Mouse (Mus musculus) midbrain, embryonic 12.5 days (tissue): ENCODE data around the gene Psmc1. TPM values are rescaled to one million over a fixed set of nuclear protein-coding genes. Genes with fewer than 3 reads are reported as not detected.
A peak's percentile ranks its signal among the peaks of the same experiment; 100 is the strongest.

Experiments used
- ATAC-seq: fragments of 200-750 bp; cut with Nextera tagmentation; 2 replicates; pipeline ENCODE4 v1.8.0; 2017; ENCODE audit warnings: low read depth, moderate TSS enrichment, moderate library complexity; ENCODE audit not compliant: low FRiP score
- H3K27ac ChIP-seq: fragments of 300-500 bp; sonication (generic); replicated peaks from 2 replicates; pipeline ENCODE4 v1.5.1; 2016; ENCODE audit warnings: mild to moderate bottlenecking
- H3K27me3 ChIP-seq: fragments of 300-500 bp; sonication (generic); 2 replicates; pipeline ENCODE4 v1.6.1; 2016; ENCODE audit warnings: mild to moderate bottlenecking
- H3K36me3 ChIP-seq: fragments of 300-500 bp; sonication (generic); 2 replicates; pipeline ENCODE4 v1.6.1; 2016
- H3K4me1 ChIP-seq: fragments of 300-500 bp; sonication (generic); 2 replicates; pipeline ENCODE4 v1.6.1; 2016
- H3K4me2 ChIP-seq: fragments of 300-500 bp; sonication (generic); replicated peaks from 2 replicates; pipeline ENCODE4 v1.6.1; 2016; ENCODE audit warnings: mild to moderate bottlenecking, moderate library complexity
- H3K4me3 ChIP-seq: fragments of 300-500 bp; sonication (generic); 2 replicates; pipeline ENCODE4 v1.5.1; 2016; ENCODE audit warnings: mild to moderate bottlenecking
- H3K9ac ChIP-seq: fragments of 300-500 bp; sonication (generic); replicated peaks from 2 replicates; pipeline ENCODE4 v1.6.1; 2016; ENCODE audit warnings: mild to moderate bottlenecking, moderate library complexity
- H3K9me3 ChIP-seq: fragments of 300-500 bp; sonication (generic); 2 replicates; pipeline ENCODE4 v1.6.1; 2016; ENCODE audit warnings: mild to moderate bottlenecking
- WGBS: fragments of 180-500 bp; shearing (Covaris S2); methylation state at CpG from one replicate; pipeline ENCODE4 v1.1.7; 2016; 5-methylcytosine and 5-hydroxymethylcytosine counted together
- polyA plus RNA-seq: library from polyadenylated mRNA; unstranded; fragments of >200 nt; fragmentation: Nextera tagmentation; extraction: Ambion mirVana; gene quantifications from 2 replicates; pipeline ENCODE4 v1.2.1, GENCODE M21; 2016

Psmc1 gene
- polyA plus RNA-seq, 1 experiment from 2014 or later: 328 TPM

DNA sequence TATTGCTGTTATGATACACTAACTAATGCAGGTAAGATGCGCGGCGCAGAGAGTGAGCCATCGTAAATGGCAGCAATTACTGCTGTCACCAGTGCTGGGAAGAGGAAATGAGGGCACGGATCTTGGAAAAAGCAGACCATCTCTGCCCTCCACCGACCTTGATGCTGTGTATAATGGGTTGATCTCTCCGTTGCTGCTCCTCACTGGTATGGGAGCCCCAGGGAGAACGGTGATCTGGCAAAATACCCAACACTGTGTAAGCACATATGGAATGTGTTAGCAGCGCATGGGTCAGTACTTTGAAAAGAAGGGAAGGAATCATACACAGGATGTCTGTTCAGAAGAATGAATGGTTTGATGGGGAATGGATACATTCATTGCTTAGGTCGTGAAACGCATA, 16.9 kb upstream of the Psmc1 start:
- H3K36me3 ChIP-seq: no peaks in the 10 kb centered on the region
- 85% methylated on average over 11 of the region's 11 CpGs for WGBS
- no peak overlapping the region for H3K9ac ChIP-seq
- no peak overlapping the region for H3K4me2 ChIP-seq
- ATAC-seq: no peak
- no peak overlapping the region for H3K4me3 ChIP-seq
- no peak overlapping the region for H3K27ac ChIP-seq
- no peaks in the 10 kb centered on the region for H3K4me1 ChIP-seq
- no peaks in the 10 kb centered on the region for H3K27me3 ChIP-seq
- no peaks in the 10 kb centered on the region for H3K9me3 ChIP-seq

DNA sequence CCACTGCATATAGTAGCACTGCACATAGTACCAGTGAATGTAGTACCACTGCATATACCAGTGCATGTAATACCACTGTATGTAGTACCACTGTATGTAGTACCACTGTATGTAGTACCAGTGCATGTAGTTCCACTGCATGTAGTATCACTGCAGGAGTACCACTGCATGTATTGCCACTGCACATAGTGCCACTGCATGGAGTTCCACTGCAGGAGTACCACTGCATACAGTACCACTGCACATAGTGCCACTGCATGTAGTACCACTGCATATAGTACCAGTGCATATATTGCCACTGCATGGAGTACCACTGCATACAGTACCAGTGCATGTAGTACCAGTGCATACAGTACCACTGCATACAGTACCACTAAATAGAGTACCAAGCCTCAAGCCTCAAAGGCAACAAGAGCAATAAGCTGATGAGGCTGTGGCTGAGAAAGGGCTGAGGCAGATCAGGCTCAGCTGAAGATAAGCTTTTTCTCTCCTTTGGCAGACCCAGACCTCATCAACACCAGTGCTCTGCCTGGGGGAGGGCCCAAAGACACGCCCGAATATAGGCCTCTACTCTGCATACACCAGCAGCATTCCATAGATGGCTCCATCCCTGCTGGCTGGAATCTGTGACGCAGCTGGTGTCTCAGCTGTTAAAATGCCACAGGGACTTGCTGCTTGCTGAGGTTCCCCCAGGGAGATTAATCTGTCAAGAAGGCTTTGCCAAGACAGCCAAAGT, 9.8 kb upstream of the Psmc1 start:
- H3K9ac ChIP-seq: no peak overlapping the region
- no peak overlapping the region for H3K4me2 ChIP-seq
- no peaks in the 10 kb centered on the region for H3K36me3 ChIP-seq
- WGBS: 53% methylated on average over 3 of the region's 3 CpGs
- H3K9me3 ChIP-seq: no peaks in the 10 kb centered on the region
- H3K27ac ChIP-seq: no peak overlapping the region
- ATAC-seq: peak; percentile 49; the same call in 1 of the 2 replicates
- no peaks in the 10 kb centered on the region; the same call in 1 of the 2 replicates for H3K4me1 ChIP-seq
- H3K27me3 ChIP-seq: peaks cover 6% of the 10 kb centered on the region; the same call in 1 of the 2 replicates
- no peak overlapping the region for H3K4me3 ChIP-seq

DNA sequence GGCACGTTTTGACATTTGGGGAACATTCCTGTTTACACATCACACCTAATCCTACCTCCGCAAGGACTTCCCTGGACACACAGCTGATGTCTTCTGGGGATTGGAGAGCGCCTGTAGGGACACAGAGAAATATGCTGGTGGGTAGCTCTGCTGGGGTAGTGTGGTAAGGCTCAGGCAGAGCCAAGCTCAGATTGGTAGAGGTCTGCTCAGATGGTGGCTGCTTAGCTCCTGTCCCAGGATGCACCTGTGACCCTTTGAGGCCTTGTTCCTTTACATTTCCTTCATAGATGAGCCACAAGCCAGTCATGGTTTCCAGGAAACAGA, 9.3 kb upstream of the Psmc1 start:
- H3K9me3 ChIP-seq: no peaks in the 10 kb centered on the region
- H3K4me2 ChIP-seq: no peak overlapping the region
- WGBS: 53% methylated on average over 3 of the region's 3 CpGs
- no peak overlapping the region for H3K4me3 ChIP-seq
- peaks cover 7% of the 10 kb centered on the region; the same call in 1 of the 2 replicates for H3K27me3 ChIP-seq
- no peak for ATAC-seq
- H3K9ac ChIP-seq: no peak overlapping the region
- no peak overlapping the region for H3K27ac ChIP-seq
- H3K4me1 ChIP-seq: no peaks in the 10 kb centered on the region; the same call in 1 of the 2 replicates
- H3K36me3 ChIP-seq: no peaks in the 10 kb centered on the region

DNA sequence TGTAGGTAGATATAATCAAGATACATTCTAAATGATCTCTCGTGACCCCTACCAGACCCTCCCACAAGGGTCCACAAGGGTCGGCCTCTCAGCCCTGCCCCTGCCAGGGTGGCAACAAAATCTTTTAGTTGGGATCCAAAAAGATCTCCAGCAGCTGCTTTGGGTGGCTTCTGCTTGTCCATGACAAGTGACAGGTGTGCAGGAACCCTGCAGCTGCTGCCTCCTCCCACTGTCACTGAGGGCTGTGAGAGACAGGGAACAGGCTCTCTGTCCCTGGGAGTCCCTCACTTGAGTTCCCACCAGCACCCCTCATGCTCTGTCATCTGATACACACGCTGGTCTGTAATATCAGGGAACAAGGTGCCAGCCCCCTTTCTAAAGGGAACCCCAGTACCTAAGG, 8.3 kb upstream of the Psmc1 start:
- no peak overlapping the region for H3K4me2 ChIP-seq
- no peak for ATAC-seq
- H3K36me3 ChIP-seq: no peaks in the 10 kb centered on the region
- no peaks in the 10 kb centered on the region for H3K9me3 ChIP-seq
- 77% methylated on average over 3 of the region's 3 CpGs for WGBS
- H3K9ac ChIP-seq: no peak overlapping the region
- H3K27me3 ChIP-seq: peaks cover 7% of the 10 kb centered on the region; the same call in 1 of the 2 replicates
- no peaks in the 10 kb centered on the region; the same call in 1 of the 2 replicates for H3K4me1 ChIP-seq
- H3K27ac ChIP-seq: no peak overlapping the region
- H3K4me3 ChIP-seq: no peak overlapping the region

DNA sequence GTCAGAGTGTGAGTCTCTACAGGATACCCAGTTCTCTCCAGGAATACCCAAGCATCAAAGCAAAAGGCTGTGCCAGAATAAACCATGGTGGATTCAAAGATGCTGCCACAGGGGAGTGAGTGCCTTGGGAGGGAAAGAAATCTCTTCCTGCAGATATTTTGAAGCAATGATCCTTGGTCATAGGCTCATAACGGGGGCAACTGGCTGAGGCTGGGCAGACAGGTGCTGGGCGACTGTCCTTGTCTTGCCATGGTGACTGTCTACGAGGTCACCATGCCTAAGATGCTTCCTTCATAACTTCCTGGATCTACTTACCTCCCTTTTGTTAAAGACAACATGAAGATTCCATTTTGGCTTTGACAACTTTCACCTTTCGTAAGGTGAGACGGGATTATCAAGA, 5.4 kb upstream of the Psmc1 start:
- ATAC-seq: no peak
- H3K36me3 ChIP-seq: no peaks in the 10 kb centered on the region
- no peaks in the 10 kb centered on the region; the same call in 1 of the 2 replicates for H3K4me1 ChIP-seq
- no peak overlapping the region for H3K4me2 ChIP-seq
- 90% methylated on average over 5 of the region's 5 CpGs for WGBS
- peaks cover 9% of the 10 kb centered on the region; the same call in 1 of the 2 replicates for H3K27me3 ChIP-seq
- no peak overlapping the region for H3K4me3 ChIP-seq
- no peaks in the 10 kb centered on the region for H3K9me3 ChIP-seq
- no peak overlapping the region for H3K27ac ChIP-seq
- no peak overlapping the region for H3K9ac ChIP-seq

DNA sequence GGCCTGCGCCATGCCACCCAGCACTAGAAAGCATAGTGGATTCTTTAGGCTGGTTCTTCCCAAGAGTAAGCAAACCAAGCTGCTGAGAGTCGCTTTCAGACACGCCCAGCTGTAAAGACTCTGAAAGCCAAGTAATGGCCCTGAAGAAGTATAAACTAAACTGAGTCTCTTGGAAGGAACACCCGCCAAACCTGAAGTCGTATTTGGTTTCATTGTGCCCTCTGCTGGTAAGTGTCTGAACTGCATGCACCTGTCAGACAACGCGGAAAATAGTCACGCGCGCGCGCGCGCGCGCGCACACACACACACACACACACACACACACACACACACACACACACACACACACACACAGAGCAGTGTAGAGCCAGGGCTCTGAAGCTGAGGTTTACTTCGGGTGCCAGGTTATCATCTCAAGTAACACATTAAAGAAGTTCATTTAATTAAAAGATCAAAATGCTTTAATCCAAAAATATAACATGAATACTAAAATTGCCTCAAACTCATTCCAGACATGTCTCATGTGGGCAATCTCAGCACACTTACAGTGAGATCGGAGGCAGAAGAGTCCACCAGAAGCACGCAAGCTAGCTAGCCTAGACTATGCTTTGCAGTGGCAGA, 3.6 kb upstream of the Psmc1 start:
- Histone ChIP-seq H3K36me3 (no peaks in the 10 kb centered on the region), H3K4me3 (no peak overlapping the region), H3K9ac (no peak overlapping the region), H3K27me3 (peaks cover 9% of the 10 kb centered on the region; the same call in 1 of the 2 replicates), H3K27ac (no peak overlapping the region), H3K4me1 (peaks cover 7% of the 10 kb centered on the region), H3K4me2 (no peak overlapping the region; the same call in 1 of the 2 replicates), H3K9me3 (no peaks in the 10 kb centered on the region)
- WGBS: 23% methylated on average over 13 of the region's 20 CpGs
- no peak for ATAC-seq

DNA sequence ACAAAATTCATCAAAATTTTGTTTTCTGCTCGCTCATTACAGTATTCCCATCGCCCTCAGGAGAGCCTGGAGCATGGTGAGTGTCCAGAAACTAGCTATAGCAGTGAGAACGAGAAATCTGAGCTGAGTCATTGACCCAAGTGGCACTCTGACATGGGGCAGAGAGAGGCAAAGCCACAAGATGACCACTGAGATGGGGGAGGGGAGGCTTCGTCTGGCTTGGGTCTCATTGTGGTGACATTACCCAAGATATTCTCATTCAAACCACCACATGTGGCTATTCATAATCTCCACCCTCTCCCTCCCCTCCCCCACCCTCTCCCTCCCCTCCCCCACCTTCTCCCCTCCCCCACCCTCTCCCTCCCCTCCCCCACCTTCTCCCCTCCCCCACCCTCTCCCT, 2.5 kb upstream of the Psmc1 start:
- WGBS: 56% methylated on average over 4 of the region's 4 CpGs
- no peak overlapping the region for H3K27ac ChIP-seq
- no peak overlapping the region for H3K4me3 ChIP-seq
- peaks cover 7% of the 10 kb centered on the region; the same call in 1 of the 2 replicates for H3K27me3 ChIP-seq
- no peak overlapping the region for H3K4me2 ChIP-seq
- ATAC-seq: no peak
- H3K36me3 ChIP-seq: peaks cover 6% of the 10 kb centered on the region; the same call in 1 of the 2 replicates
- H3K4me1 ChIP-seq: peaks cover 12% of the 10 kb centered on the region
- H3K9me3 ChIP-seq: no peaks in the 10 kb centered on the region
- no peak overlapping the region for H3K9ac ChIP-seq

DNA sequence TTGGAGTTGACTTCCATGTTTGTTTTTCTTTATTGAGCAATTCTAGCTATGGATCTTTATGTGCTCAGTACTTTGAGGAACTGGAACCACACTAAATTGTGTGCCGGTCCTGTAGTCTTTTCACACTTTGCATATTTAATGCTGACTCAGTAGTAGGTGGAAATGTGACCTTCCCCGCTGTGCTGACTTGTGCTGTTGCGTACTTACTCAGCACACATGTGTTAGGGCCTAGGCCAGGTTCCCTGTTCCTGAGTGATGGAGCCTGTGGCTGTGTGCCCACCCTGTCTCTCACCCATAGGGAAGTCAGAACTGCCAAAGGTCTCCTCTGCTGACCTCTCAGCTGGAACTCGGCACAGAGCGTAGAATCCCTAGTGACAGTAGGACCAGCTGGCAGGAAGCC, 6.0 kb downstream of the Psmc1 start:
- WGBS: 94% methylated on average over 5 of the region's 5 CpGs
- Histone ChIP-seq H3K9me3 (no peaks in the 10 kb centered on the region), H3K27ac (no peak overlapping the region), H3K4me2 (no peak overlapping the region), H3K4me3 (no peak overlapping the region), H3K27me3 (no peaks in the 10 kb centered on the region), H3K9ac (no peak overlapping the region), H3K4me1 (peaks cover 9% of the 10 kb centered on the region), H3K36me3 (peaks cover 87% of the 10 kb centered on the region)
- ATAC-seq: no peak

DNA sequence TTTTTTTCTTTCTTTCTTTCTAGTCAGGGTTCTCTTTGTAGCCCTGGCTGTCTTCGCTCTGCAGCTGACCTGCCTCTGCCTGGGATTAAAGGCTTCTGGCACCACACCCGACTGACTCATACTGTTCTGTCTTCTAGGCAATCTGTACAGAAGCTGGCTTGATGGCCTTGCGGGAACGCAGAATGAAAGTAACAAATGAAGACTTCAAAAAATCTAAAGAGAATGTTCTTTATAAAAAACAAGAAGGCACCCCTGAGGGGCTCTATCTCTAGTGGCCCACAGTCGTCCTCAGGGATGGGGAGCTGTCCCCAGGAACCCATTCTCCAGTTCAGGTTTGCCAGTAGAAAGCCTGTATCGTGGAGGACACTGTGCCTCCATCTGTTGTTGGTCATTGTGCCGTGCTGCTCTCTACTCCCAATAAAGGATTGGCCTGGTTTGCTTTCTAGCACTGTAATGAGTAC, 13.0 kb downstream of the Psmc1 start:
- 87% methylated on average over 7 of the region's 7 CpGs for WGBS
- Histone ChIP-seq H3K9me3 (no peaks in the 10 kb centered on the region), H3K36me3 (peaks cover 92% of the 10 kb centered on the region), H3K9ac (no peak overlapping the region), H3K4me1 (no peaks in the 10 kb centered on the region), H3K4me2 (no peak overlapping the region), H3K27me3 (no peaks in the 10 kb centered on the region), H3K27ac (no peak overlapping the region), H3K4me3 (no peak overlapping the region)
- no peak for ATAC-seq

DNA sequence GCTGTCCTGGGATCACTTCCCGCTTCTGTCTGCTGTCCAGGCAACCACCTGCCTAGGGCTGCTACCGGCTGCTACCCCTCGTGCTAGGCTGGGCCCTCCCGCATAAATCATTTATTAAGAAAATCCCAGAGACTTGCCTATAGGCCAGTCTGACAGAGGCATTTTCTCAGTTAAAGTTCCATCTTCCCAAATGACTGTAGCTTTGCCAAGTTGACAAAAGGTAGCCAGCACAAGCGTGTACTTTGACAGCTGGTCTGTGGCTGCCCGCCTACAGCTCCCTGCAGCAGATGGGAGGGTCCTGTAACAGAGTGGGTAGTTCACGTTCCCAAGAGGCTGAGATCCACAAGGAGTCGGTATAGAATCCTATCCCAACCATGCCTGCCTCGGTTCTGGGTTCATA, 13.5 kb downstream of the Psmc1 start:
- no peak for ATAC-seq
- H3K27me3 ChIP-seq: no peaks in the 10 kb centered on the region
- no peak overlapping the region for H3K27ac ChIP-seq
- peaks cover 89% of the 10 kb centered on the region for H3K36me3 ChIP-seq
- 88% methylated on average over 9 of the region's 9 CpGs for WGBS
- H3K9me3 ChIP-seq: no peaks in the 10 kb centered on the region
- H3K9ac ChIP-seq: no peak overlapping the region
- no peak overlapping the region for H3K4me3 ChIP-seq
- no peak overlapping the region for H3K4me2 ChIP-seq
- no peaks in the 10 kb centered on the region for H3K4me1 ChIP-seq

DNA sequence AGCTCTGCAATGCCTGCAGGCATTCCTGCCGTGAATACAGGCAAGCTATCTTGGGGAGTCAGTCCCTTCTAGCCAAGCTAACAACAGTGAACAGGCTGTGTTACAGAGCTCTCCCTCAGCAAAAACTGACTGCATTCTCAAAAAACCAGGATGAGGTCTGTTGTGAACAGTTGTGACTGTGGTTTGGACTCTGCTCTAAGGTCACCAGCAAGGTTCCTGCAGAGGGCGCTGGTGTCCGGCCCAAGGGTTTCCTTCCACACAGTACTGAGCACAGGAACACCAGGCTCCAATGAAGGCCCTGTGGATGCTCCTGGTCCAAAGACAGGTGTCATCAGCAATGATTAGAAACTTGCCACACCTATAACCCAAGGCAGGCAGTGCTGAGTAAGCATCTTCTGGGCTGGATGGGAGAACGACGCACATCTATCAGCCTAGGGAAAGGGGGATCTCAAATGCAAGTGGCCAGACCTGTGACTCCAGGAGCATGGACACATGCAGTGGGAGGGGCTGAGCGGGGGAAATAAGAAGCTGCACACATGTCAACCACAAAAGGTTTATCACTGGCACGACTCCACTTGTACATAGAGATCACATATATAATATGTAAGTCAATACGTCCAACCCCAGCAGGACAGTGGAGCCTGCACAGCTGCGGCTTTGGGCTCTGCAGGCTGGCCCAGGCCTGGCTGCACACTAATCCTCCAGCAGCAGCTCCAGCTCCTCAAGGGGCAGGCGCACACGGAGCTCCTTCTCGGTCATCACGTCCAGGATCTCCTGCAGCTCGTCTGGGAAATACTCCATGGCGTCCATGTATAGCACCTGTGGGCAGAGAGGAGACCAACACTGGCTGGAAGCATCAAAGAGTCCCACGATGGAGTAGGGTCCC, 15.2 kb downstream of the Psmc1 start:
- 84% methylated on average over 16 of the region's 16 CpGs for WGBS
- Histone ChIP-seq H3K9me3 (no peaks in the 10 kb centered on the region), H3K27me3 (no peaks in the 10 kb centered on the region), H3K4me1 (no peaks in the 10 kb centered on the region), H3K9ac (no peak overlapping the region), H3K27ac (no peak overlapping the region), H3K4me2 (no peak overlapping the region), H3K36me3 (peaks cover 89% of the 10 kb centered on the region), H3K4me3 (no peak overlapping the region)
- ATAC-seq: no peak
